Mouse (Mus musculus): ENCODE results near the gene Elk3. TPM values are rescaled to one million over a fixed set of nuclear protein-coding genes. Genes with fewer than 3 reads are reported as not detected.
A peak's percentile ranks its signal among the peaks of the same experiment; 100 is the strongest.

The Elk3 gene
- polyA plus RNA-seq, 1 experiment from 2014 or later = 7.5 TPM

- H3K27ac ChIP-seq = no peak overlapping the region
- ATAC-seq (replicated peaks) = no peak
- WGBS = 80% methylated on average over 2 of the region's 2 CpGs
- no peaks in the 10 kb centered on the region for H3K9me3 ChIP-seq
- no peak overlapping the region for H3K9ac ChIP-seq
- H3K36me3 ChIP-seq (replicated peaks) = no peaks in the 10 kb centered on the region
- no peak overlapping the region for H3K4me3 ChIP-seq
- no peaks in the 10 kb centered on the region for H3K27me3 ChIP-seq (replicated peaks)
- no peak overlapping the region for H3K4me2 ChIP-seq
- peaks cover 35% of the 10 kb centered on the region for H3K4me1 ChIP-seq
These were observed 36.6 kb downstream of the Elk3 start for GRCm38 (mm10) chr10:93274277-93274696.

- H3K27ac ChIP-seq = no peak overlapping the region
- H3K4me2 ChIP-seq = no peak overlapping the region
- ATAC-seq (replicated peaks) = no peak
- H3K27me3 ChIP-seq (replicated peaks) = no peaks in the 10 kb centered on the region
- no peak overlapping the region for H3K4me3 ChIP-seq
- H3K36me3 ChIP-seq (replicated peaks) = no peaks in the 10 kb centered on the region
- no peak overlapping the region for H3K9ac ChIP-seq
- H3K4me1 ChIP-seq = peaks cover 35% of the 10 kb centered on the region
- WGBS = 79% methylated on average over 14 of the region's 14 CpGs
- H3K9me3 ChIP-seq = no peaks in the 10 kb centered on the region
These were observed 37.7 kb downstream of the Elk3 start for GRCm38 (mm10) chr10:93272986-93273982.

- H3K36me3 ChIP-seq (replicated peaks) = no peaks in the 10 kb centered on the region
- H3K27ac ChIP-seq = no peak overlapping the region
- no peak overlapping the region for H3K4me2 ChIP-seq
- WGBS = 89% methylated on average over 7 of the region's 7 CpGs
- H3K9me3 ChIP-seq = no peaks in the 10 kb centered on the region
- ATAC-seq (replicated peaks) = no peak
- H3K27me3 ChIP-seq (replicated peaks) = no peaks in the 10 kb centered on the region
- no peak overlapping the region for H3K9ac ChIP-seq
- no peak overlapping the region for H3K4me3 ChIP-seq
- peaks cover 31% of the 10 kb centered on the region for H3K4me1 ChIP-seq
These were observed 39.1 kb downstream of the Elk3 start for GRCm38 (mm10) chr10:93271831-93272230.

GRCm38 (mm10) chr10:93270889-93271460, 40.0 kb downstream of the Elk3 start:
- no peak overlapping the region for H3K4me3 ChIP-seq
- H3K27ac ChIP-seq = no peak overlapping the region
- ATAC-seq (replicated peaks) = no peak
- no peak overlapping the region for H3K9ac ChIP-seq
- no peaks in the 10 kb centered on the region for H3K27me3 ChIP-seq (replicated peaks)
- H3K4me1 ChIP-seq = peaks cover 23% of the 10 kb centered on the region
- whole genome bisulfite sequencing = 95% methylated on average over 6 of the region's 6 CpGs
- no peaks in the 10 kb centered on the region for H3K9me3 ChIP-seq
- no peak overlapping the region for H3K4me2 ChIP-seq
- no peaks in the 10 kb centered on the region for H3K36me3 ChIP-seq (replicated peaks)

DNA sequence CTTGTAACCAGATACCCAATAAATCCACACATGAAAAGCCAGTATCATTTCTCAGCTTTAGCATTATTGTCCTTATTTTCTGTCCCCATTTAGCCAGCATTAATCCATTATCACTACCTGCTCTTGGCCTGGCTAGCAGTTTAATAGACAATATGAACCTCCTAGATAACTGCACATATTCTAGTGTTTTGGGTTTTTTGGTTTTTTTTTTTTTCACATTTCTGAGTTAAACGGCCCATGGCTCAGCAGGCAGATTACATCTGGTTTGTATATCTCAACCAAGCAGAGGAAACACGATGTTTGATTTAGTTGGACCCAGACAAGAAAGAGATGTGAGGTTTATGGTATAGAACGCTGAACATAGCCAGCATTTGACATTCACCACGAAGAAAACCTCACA, 41.2 kb downstream of the Elk3 start:
- Histone ChIP-seq H3K4me1 (peaks cover 11% of the 10 kb centered on the region), H3K9ac (no peak overlapping the region), H3K4me2 (no peak overlapping the region), H3K4me3 (no peak overlapping the region), H3K27me3 (replicated peaks) (no peaks in the 10 kb centered on the region), H3K9me3 (no peaks in the 10 kb centered on the region), H3K36me3 (replicated peaks) (no peaks in the 10 kb centered on the region), H3K27ac (no peak overlapping the region)
- no peak for ATAC-seq (replicated peaks)
- WGBS = 69% methylated on average over 4 of the region's 4 CpGs

DNA sequence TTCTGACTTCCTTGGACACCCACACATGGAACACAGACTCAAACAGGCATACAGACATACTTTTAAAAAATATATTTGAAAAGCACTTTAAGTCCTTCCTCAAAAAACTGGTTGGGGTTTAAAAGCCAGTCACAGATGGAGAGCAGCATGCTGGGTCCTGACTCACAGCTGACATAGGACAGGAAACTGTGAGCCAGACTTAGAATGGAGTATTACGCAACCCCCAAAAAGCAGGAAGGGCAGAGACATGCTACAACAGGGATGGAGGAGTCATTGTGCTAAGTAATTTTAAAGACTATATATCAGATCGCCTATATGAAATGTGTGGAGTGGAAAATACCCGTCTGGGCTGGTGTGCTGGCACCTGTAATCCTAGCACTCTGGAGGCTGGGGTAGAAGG, 42.6 kb downstream of the Elk3 start:
- Histone ChIP-seq H3K4me1 (peaks cover 18% of the 10 kb centered on the region), H3K4me3 (no peak overlapping the region), H3K27me3 (replicated peaks) (no peaks in the 10 kb centered on the region), H3K9me3 (no peaks in the 10 kb centered on the region), H3K36me3 (replicated peaks) (no peaks in the 10 kb centered on the region), H3K27ac (no peak overlapping the region), H3K4me2 (no peak overlapping the region), H3K9ac (no peak overlapping the region)
- no peak for ATAC-seq (replicated peaks)
- 93% methylated on average over 3 of the region's 3 CpGs for WGBS

DNA sequence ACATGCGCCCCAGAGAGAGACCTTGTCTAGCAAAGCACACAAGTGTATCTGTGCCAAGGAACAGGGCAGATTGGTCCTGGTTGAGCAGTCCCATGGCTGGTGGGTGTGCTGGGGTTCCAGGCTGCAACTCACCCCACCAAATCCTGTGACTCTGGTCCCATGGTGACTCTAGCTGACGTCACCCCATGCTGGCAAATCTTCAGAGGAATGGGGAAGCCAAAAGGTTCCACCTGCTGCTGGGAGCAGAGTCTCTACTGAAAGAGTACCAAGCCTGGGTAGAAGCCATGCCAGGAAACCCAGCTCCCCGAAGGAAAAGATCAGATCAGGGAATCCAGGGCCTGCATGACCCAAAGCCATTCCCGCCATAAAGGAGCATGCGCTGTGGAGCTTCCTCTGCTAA, 43.4 kb downstream of the Elk3 start:
- Histone ChIP-seq H3K4me3 (no peak overlapping the region), H3K36me3 (replicated peaks) (no peaks in the 10 kb centered on the region), H3K4me2 (no peak overlapping the region), H3K9ac (no peak overlapping the region), H3K27me3 (replicated peaks) (no peaks in the 10 kb centered on the region), H3K27ac (no peak overlapping the region), H3K4me1 (peaks cover 24% of the 10 kb centered on the region), H3K9me3 (no peaks in the 10 kb centered on the region)
- no peak for ATAC-seq (replicated peaks)
- 90% methylated on average over 5 of the region's 5 CpGs for WGBS

- H3K27me3 ChIP-seq (replicated peaks) = no peaks in the 10 kb centered on the region
- WGBS = 99% methylated on average over 7 of the region's 7 CpGs
- peaks cover 34% of the 10 kb centered on the region for H3K4me1 ChIP-seq
- H3K4me3 ChIP-seq = no peak overlapping the region
- H3K9me3 ChIP-seq = no peaks in the 10 kb centered on the region
- H3K36me3 ChIP-seq (replicated peaks) = no peaks in the 10 kb centered on the region
- no peak overlapping the region for H3K9ac ChIP-seq
- ATAC-seq (replicated peaks) = no peak
- H3K27ac ChIP-seq = no peak overlapping the region
- H3K4me2 ChIP-seq = no peak overlapping the region
These were observed 44.4 kb downstream of the Elk3 start for GRCm38 (mm10) chr10:93266521-93266920.

DNA sequence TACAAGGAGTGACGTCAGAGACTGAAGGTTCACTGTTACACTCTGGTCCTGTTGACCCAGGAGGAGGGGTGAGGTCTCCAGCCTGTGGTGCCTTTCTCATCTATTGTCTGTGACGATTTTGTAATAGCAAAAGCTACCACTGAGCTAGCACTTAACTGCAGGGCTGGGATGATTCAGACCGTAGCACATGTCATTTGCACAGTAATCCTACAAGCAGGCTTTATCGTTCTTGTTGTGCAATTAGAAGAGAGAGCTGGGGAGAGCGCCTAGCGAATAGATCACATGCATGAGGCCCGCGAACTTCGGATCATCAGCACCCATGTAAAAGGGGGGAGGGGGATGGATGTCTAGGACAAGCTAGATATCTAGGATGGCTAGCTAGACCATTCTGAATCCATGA, 45.1 kb downstream of the Elk3 start:
- H3K4me1 ChIP-seq = peaks cover 41% of the 10 kb centered on the region
- H3K36me3 ChIP-seq (replicated peaks) = no peaks in the 10 kb centered on the region
- no peak for ATAC-seq (replicated peaks)
- no peaks in the 10 kb centered on the region for H3K9me3 ChIP-seq
- no peak overlapping the region for H3K9ac ChIP-seq
- WGBS = 84% methylated on average over 9 of the region's 9 CpGs
- no peak overlapping the region for H3K4me2 ChIP-seq
- H3K4me3 ChIP-seq = no peak overlapping the region
- H3K27me3 ChIP-seq (replicated peaks) = no peaks in the 10 kb centered on the region
- no peak overlapping the region for H3K27ac ChIP-seq

- no peak overlapping the region for H3K4me2 ChIP-seq
- no peaks in the 10 kb centered on the region for H3K9me3 ChIP-seq
- H3K36me3 ChIP-seq (replicated peaks) = no peaks in the 10 kb centered on the region
- no peak overlapping the region for H3K4me3 ChIP-seq
- no peak overlapping the region for H3K9ac ChIP-seq
- peak overlapping the region; percentile 17; the same call in 1 of the 2 replicates for H3K27ac ChIP-seq
- 60% methylated on average over 5 of the region's 5 CpGs for WGBS
- no peaks in the 10 kb centered on the region for H3K27me3 ChIP-seq (replicated peaks)
- peaks cover 37% of the 10 kb centered on the region for H3K4me1 ChIP-seq
- ATAC-seq (replicated peaks) = no peak
These were observed 46.9 kb downstream of the Elk3 start for GRCm38 (mm10) chr10:93264001-93264400.

GRCm38 (mm10) chr10:93263431-93263830, 47.5 kb downstream of the Elk3 start:
- H3K9me3 ChIP-seq = no peaks in the 10 kb centered on the region
- peaks cover 37% of the 10 kb centered on the region for H3K4me1 ChIP-seq
- no peaks in the 10 kb centered on the region for H3K27me3 ChIP-seq (replicated peaks)
- no peak overlapping the region for H3K9ac ChIP-seq
- no peaks in the 10 kb centered on the region for H3K36me3 ChIP-seq (replicated peaks)
- peak overlapping the region; percentile 53 for H3K27ac ChIP-seq
- ATAC-seq (replicated peaks) = peak; percentile 38; the same call in 1 of the 2 replicates
- WGBS = 24% methylated on average over 8 of the region's 8 CpGs
- H3K4me3 ChIP-seq = no peak overlapping the region
- no peak overlapping the region for H3K4me2 ChIP-seq

DNA sequence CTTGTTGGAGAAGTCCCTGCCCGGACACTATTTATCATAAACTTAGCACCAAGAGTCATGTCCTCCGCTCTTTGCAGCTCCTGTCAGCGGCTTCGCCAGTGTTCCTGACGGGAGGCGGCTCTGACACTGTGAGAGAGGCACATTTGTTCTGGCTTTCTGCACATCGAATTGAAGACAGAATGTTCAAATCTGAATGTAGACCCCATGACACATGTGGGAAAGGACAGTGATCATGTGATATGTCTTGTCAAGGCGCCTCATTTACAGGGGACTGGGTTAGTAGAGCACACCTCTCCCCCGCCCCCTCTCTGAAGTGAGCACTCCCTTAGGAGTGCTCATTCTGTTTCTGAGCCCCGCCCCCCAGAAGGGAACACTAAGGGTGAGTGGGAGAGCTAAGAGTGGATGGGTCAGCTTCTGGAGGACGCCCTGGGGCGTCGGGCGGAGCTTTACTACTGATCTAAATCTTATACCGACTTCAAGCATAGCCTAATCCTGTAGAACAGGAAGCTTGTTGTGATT, 48.9 kb downstream of the Elk3 start:
- Histone ChIP-seq H3K4me2 (peak overlapping the region; percentile 43), H3K4me1 (peaks cover 37% of the 10 kb centered on the region), H3K9me3 (no peaks in the 10 kb centered on the region), H3K27ac (peak overlapping the region; percentile 67), H3K27me3 (replicated peaks) (no peaks in the 10 kb centered on the region), H3K4me3 (0 out of 2 replicates have a peak overlapping the region, but pooled peaks have one; percentile 2), H3K36me3 (replicated peaks) (no peaks in the 10 kb centered on the region), H3K9ac (0 out of 2 replicates have a peak overlapping the region, but pooled peaks have one; percentile 2)
- peak; percentile 66 for ATAC-seq (replicated peaks)
- WGBS = 11% methylated on average over 15 of the region's 15 CpGs
